Mouse (Mus musculus) E14TG2a.4 (cell line): ENCODE data around the gene Slc52a3.

Source experiments
- CTCF ChIP-seq: conservative IDR thresholded peaks from 2 replicates; pipeline ENCODE4 v1.5.1; 2014; ENCODE audit warnings: low read length
- NANOG ChIP-seq: IDR thresholded peaks from 2 replicates; pipeline ENCODE4 v1.6.1; 2014; ENCODE audit warnings: borderline replicate concordance, low read length, mixed read lengths
- POU5F1 ChIP-seq: IDR thresholded peaks from 2 replicates; pipeline ENCODE4 v1.6.1; 2014; ENCODE audit warnings: low read length, borderline replicate concordance

- TF ChIP-seq POU5F1 = no peak
- TF ChIP-seq CTCF = no peak
- TF ChIP-seq NANOG = no peak
Observed at GRCm38 (mm10) chr2:151963319-151963718, 33.0 kb upstream of the Slc52a3 start.
